Comparison of ENCODE assay signal across 35 mouse cellular contexts in the genomic region with DNA sequence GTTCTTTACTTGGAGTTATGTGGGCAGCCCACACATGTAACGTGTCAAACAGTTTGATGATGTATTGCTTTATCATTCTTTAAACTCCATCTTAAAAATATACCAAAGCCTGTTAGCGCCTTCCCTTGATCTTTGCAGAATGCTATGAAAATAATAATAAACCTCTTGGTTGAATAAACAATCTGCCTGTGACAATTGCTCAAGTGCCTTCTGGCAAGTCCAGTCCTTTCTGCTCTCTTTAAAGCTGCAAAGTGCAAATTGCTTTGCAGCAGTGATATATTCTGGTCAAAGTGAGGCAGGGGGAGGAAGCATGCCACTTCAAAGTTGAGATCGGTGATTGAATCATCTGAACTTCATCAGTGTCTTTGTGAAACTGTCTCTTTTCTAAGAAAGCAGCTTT.
"Had no signal": no experiment of that assay in that cellular context is flagged by ENCODE, and none has a peak within 500 bp of the region (broad histone marks: within the 10 kb centered on the region; RNA-seq: fewer than 3 reads in every experiment).

No protein-coding gene starts in this region.

- DNase-seq: heart, adult 2 months; heart, postnatal 10 days; heart, postnatal 14 days; heart, postnatal 36 days; heart, postnatal 4 days; kidney, adult 11 months; kidney, adult 18-20 months; kidney, adult 2 months; kidney, adult 8-10 months; kidney, adult 9 months; kidney, postnatal 10 days; kidney, postnatal 14 days; kidney, postnatal 25 days; kidney, postnatal 36 days; kidney, postnatal 4 days; layer of hippocampus, adult 9-11 months; layer of hippocampus, postnatal 36 days had no signal

- H3K36me3 ChIP-seq: heart, embryonic 10.5 days; heart, embryonic 12.5 days; heart, embryonic 13.5 days; heart, embryonic 15.5 days; hindbrain, embryonic 10.5 days; hindbrain, embryonic 12.5 days; hindbrain, embryonic 13.5 days; hindbrain, embryonic 15.5 days; intestine, embryonic 15.5 days; kidney, embryonic 15.5 days had no signal

- H3K4me1 ChIP-seq: heart, embryonic 10.5 days; heart, embryonic 12.5 days; heart, embryonic 13.5 days; heart, embryonic 15.5 days; hindbrain, embryonic 10.5 days; hindbrain, embryonic 12.5 days; hindbrain, embryonic 13.5 days; hindbrain, embryonic 15.5 days; intestine, embryonic 15.5 days; kidney, embryonic 15.5 days had no signal

- H3K27me3 ChIP-seq: heart, embryonic 12.5 days; heart, embryonic 13.5 days; heart, embryonic 15.5 days; hindbrain, embryonic 12.5 days; hindbrain, embryonic 13.5 days; hindbrain, embryonic 15.5 days; intestine, embryonic 15.5 days; kidney, embryonic 15.5 days had no signal

- H3K9ac ChIP-seq: heart, embryonic 12.5 days; heart, embryonic 13.5 days; heart, embryonic 15.5 days; hindbrain, embryonic 12.5 days; hindbrain, embryonic 13.5 days; hindbrain, embryonic 14.5 days; hindbrain, embryonic 15.5 days; intestine, embryonic 15.5 days; kidney, embryonic 15.5 days had no signal

- H3K4me3 ChIP-seq: heart, adult 2 months; heart, embryonic 10.5 days; heart, embryonic 12.5 days; heart, embryonic 13.5 days; heart, embryonic 15.5 days; hindbrain, embryonic 10.5 days; hindbrain, embryonic 12.5 days; hindbrain, embryonic 13.5 days; hindbrain, embryonic 15.5 days; intestine, embryonic 15.5 days; kidney, embryonic 15.5 days; layer of hippocampus, adult 2 months had no signal

- H3K4me2 ChIP-seq: heart, embryonic 11.5 days; heart, embryonic 12.5 days; heart, embryonic 13.5 days; heart, embryonic 15.5 days; hindbrain, embryonic 12.5 days; hindbrain, embryonic 13.5 days; hindbrain, embryonic 14.5 days; hindbrain, embryonic 15.5 days; intestine, embryonic 15.5 days; kidney, embryonic 15.5 days had no signal

- ATAC-seq: hindbrain, embryonic 16.5 days; hindbrain, postnatal 0 days; inflammation-experienced regulatory T-cells, adult 6 months; intestine, embryonic 15.5 days; intestine, embryonic 16.5 days; intestine, postnatal 0 days had no signal

- H3K9me3 ChIP-seq: heart, embryonic 10.5 days; heart, embryonic 12.5 days; heart, embryonic 13.5 days; heart, embryonic 15.5 days; hindbrain, embryonic 10.5 days; hindbrain, embryonic 12.5 days; hindbrain, embryonic 13.5 days; hindbrain, embryonic 15.5 days; intestine, embryonic 15.5 days; kidney, embryonic 15.5 days had no signal

- H3K27ac ChIP-seq: heart, adult 2 months; heart, embryonic 10.5 days; heart, embryonic 13.5 days; heart, embryonic 15.5 days; hindbrain, embryonic 10.5 days; hindbrain, embryonic 12.5 days; hindbrain, embryonic 13.5 days; hindbrain, embryonic 14.5 days; hindbrain, embryonic 15.5 days; hindbrain, postnatal 0 days; intestine, embryonic 15.5 days; kidney, embryonic 15.5 days; layer of hippocampus, adult 2 months had no signal
